Mouse (Mus musculus) thymus, postnatal 10 days (tissue): Measurements from ENCODE around the gene Fam198a.

ENCODE experiments used
- DNase-seq, 2 experiments: peaks; one replicate each; pipeline ENCODE4 v3.0.0; 2021; ENCODE audit warnings: low spot score in 2 of 2

Gene Fam198a

GRCm38 (mm10) chr9:121982214-121982613 is 31.4 kb downstream of the Fam198a start:
- no peak for DNase-seq

GRCm38 (mm10) chr9:121982665-121983064 is 31.9 kb downstream of the Fam198a start:
- no peak for DNase-seq

GRCm38 (mm10) chr9:121983504-121983903 is 32.7 kb downstream of the Fam198a start:
- peak; percentile 36 to 74 for DNase-seq

GRCm38 (mm10) chr9:121984465-121985461 is 34.0 kb downstream of the Fam198a start:
- peak; percentile 39 to 78 for DNase-seq

- DNase-seq, result no peak
Measured at GRCm38 (mm10) chr9:121988910-121989309, 38.1 kb downstream of the Fam198a start.

- no peak for DNase-seq
Measured at GRCm38 (mm10) chr9:121989536-121989935, 38.7 kb downstream of the Fam198a start.

- peak in 1 of 2 experiments; percentile 48 for DNase-seq
Measured at GRCm38 (mm10) chr9:121991041-121991440, 40.3 kb downstream of the Fam198a start.

GRCm38 (mm10) chr9:121993047-121993446 is 42.3 kb downstream of the Fam198a start:
- DNase-seq, result peak; percentile 64 to 70

GRCm38 (mm10) chr9:121995077-121995476 is 44.3 kb downstream of the Fam198a start:
- DNase-seq, result no peak

GRCm38 (mm10) chr9:121995508-121996131 is 44.8 kb downstream of the Fam198a start:
- DNase-seq, result peak in 1 of 2 experiments; percentile 36

GRCm38 (mm10) chr9:121997010-121997409 is 46.2 kb downstream of the Fam198a start, which contains the start of gene Pomgnt2:
Gene Pomgnt2 (minus strand): TSS chr9:121997110.
- no peak for DNase-seq

GRCm38 (mm10) chr9:121997978-121998377 is 47.2 kb downstream of the Fam198a start:
- no peak for DNase-seq

- no peak for DNase-seq
Measured at GRCm38 (mm10) chr9:122006175-122006574, 55.4 kb downstream of the Fam198a start.

GRCm38 (mm10) chr9:122006609-122007008 is 55.8 kb downstream of the Fam198a start:
- peak in 1 of 2 experiments; percentile 61 for DNase-seq

- no peak for DNase-seq
Measured at GRCm38 (mm10) chr9:122008876-122009275, 58.1 kb downstream of the Fam198a start.

GRCm38 (mm10) chr9:122010751-122011150 is 60.0 kb downstream of the Fam198a start:
- DNase-seq, result no peak

- no peak for DNase-seq
Measured at GRCm38 (mm10) chr9:122012816-122013215, 62.0 kb downstream of the Fam198a start.

GRCm38 (mm10) chr9:122013629-122014028 is 62.8 kb downstream of the Fam198a start:
- no peak for DNase-seq

GRCm38 (mm10) chr9:122014241-122014667 is 63.5 kb downstream of the Fam198a start:
- peak; percentile 64 to 89 for DNase-seq

GRCm38 (mm10) chr9:122018079-122018478 is 67.3 kb downstream of the Fam198a start:
- no peak for DNase-seq

GRCm38 (mm10) chr9:122018782-122019395 is 68.1 kb downstream of the Fam198a start:
- DNase-seq, result peak in 1 of 2 experiments; percentile 28

GRCm38 (mm10) chr9:122020321-122020720 is 69.5 kb downstream of the Fam198a start:
- DNase-seq, result no peak
